Mouse (Mus musculus): ENCODE measurements around the gene Timm22.

Timm22 gene

DNA sequence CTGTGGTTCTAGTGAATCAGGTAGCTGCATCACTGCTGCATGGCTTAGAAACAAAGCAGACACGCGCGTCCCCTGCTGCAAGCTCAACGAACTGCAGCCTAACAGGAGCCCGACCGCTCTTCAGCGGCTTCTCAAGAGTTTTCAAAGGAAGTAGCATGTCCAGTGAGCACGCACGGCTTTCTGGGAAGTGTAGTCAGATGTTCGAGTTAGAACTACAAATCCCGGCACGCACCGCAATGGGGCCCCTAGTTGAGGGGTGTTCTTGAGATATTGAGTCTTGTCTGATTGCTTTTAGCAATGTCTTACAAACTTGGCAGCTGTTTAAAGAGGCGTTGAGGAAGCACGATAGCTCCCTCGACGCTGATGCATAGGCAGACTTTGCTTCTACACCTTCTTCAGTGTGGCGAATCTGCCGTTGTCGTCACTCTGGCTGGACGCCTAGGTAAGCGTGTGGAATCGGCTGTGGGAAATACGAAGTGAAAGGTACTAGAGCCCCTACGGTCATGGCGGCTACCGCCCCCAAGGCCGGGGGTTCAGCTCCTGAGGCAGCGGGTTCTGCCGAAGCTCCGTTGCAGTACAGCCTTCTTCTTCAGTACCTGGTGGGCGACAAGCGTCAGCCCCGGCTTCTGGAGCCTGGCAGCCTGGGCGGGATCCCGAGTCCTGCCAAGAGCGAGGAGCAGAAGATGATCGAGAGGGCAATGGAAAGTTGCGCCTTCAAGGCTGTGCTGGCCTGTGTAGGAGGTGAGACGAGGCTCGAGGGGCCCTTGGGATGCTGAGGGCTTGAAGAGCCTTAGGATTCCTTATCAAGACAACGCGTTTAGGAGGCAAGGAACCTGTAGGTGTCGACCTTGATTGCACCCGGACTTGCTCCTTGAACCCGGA lies at the start of gene Timm22:
Timm22 (plus strand) TSS at position 251 of the 882 bp plus-strand sequence.
- peak; percentile 98 for DNase-seq (ENCODE audit: low read depth, low spot score)

DNA sequence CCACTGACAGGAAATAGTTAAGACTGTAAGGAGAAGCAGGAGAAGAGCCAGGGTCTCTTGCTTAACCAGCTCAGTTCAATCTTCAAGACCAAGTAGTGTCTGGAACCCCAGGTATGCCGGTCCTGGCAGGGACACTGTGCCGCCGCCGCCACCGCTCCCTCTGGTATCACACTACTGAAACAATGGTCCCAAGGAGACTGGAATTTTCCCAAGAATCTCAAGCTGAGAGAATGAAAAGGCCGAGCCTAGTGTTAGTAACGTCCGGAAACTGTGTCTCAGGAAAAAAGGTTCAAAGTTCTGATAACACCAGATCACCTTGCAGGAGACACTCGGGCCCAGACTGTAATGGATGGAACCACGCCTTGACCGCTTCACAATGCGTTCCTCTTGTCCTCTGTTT lies 49.3 kb upstream of the Timm22 start:
- DNase-seq (ENCODE audit: low read depth, low spot score): peak; percentile 88

- DNase-seq (ENCODE audit: low read depth, low spot score): no peak
Measured at GRCm38 (mm10) chr11:76358628-76359320, 48.0 kb upstream of the Timm22 start.

GRCm38 (mm10) chr11:76360255-76360654 lies 46.5 kb upstream of the Timm22 start:
- peak; percentile 45 for DNase-seq (ENCODE audit: low read depth, low spot score)

DNA sequence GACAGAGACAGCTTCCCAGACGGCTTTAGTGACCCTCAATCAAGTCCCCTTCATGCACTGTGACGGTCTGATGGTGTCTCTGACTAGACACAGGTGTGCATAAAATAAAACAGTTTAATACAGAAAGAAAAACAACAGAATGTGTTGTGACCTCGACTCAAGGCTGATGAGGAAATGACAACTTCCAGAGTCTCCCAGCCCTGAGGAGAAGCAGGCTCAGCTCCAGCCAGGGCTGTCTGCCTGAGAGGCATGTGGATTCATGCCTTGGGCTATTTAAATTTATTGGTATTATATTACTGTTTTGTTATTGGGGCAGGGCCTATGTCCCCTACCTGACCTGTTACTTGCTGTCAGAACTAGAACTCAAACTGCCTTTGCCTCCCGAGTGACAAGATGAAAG lies 45.3 kb upstream of the Timm22 start:
- DNase-seq (ENCODE audit: low read depth, low spot score): no peak

GRCm38 (mm10) chr11:76363178-76363577 lies 43.6 kb upstream of the Timm22 start:
- no peak for DNase-seq (ENCODE audit: low read depth, low spot score)

DNA sequence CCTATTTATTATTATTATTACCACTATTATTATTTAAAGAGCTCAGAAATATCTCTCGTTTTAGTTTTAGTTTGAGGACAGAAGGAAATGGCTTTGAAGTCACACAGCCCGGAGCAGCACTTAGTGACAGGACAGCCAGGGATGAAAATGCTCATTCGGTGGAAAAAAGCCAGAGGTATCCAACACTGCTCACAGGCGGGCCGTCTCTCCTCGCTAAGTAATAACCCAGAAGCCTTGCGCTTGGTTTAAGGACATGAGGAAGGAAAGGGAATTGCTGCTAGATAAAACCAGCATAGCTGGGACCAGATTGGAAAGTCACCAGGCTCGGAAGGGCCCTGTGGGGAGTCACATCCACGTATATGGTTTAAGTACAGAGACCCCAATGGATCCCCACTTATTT lies 43.1 kb upstream of the Timm22 start:
- peak; percentile 46 for DNase-seq (ENCODE audit: low read depth, low spot score)

DNA sequence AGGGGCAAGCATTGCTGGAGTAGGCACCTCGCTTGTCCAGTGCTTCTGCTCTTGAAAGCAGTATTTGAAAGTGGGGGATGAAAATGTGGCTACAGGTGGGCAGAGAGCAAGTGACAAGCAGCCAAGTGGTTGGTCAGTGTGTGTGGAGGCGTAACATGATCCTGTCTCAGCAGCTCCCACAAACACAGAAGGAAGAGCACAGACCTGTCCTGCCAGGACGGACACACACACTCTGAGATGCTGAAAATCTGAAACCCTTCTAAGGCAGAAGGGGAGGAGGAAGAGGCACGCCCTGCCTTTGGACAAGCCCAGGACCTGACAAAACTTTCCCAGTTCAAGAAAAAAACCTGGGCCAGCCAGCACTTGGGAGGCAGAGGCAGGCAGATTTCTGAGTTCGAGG lies 42.7 kb upstream of the Timm22 start:
- DNase-seq (ENCODE audit: low read depth, low spot score): no peak

DNA sequence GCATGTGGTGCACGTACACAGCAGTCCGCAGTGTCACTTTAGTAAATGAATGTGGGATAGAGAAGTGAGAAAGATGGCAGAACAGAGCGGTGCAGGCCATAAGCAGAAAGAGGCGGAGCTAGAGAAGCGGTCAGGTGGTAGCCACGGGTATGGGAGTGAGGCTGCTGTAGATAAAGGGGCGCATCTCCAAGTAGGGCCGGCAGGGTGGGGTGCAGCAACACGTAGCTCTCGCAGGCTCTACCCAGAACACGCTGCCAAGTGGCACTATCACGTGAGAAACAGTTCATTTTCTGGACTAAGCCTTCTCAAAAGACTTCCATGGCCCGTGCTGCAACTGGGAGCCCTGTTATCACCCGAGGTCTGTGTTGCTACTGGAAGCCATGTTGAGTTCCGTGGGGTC lies 40.0 kb upstream of the Timm22 start:
- peak; percentile 51 for DNase-seq (ENCODE audit: low read depth, low spot score)

DNA sequence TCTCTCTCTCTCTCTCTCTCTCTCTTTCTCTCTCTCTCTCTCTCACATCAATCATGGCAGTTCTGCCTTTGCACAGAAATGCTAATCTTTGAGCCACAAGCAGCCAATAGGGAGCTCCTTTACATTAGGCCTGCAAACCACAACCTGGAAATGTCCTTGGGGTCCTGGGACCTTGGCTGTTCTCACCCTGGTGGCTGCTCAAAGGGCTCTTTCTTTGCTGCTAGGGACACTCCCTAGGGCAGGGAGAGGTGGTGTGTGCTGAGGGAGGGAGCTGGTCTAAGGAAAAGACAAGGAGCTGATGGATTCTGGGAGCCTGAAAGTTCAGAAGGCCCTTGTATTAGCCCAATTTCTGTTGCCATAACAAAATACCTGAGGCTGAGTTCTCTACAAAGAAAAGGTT lies 36.3 kb upstream of the Timm22 start:
- peak; percentile 75 for DNase-seq (ENCODE audit: low read depth, low spot score)

- no peak for DNase-seq (ENCODE audit: low read depth, low spot score)
Measured at GRCm38 (mm10) chr11:76372120-76372519, 34.6 kb upstream of the Timm22 start.

GRCm38 (mm10) chr11:76372534-76372933 lies 34.2 kb upstream of the Timm22 start:
- DNase-seq (ENCODE audit: low read depth, low spot score): no peak

DNA sequence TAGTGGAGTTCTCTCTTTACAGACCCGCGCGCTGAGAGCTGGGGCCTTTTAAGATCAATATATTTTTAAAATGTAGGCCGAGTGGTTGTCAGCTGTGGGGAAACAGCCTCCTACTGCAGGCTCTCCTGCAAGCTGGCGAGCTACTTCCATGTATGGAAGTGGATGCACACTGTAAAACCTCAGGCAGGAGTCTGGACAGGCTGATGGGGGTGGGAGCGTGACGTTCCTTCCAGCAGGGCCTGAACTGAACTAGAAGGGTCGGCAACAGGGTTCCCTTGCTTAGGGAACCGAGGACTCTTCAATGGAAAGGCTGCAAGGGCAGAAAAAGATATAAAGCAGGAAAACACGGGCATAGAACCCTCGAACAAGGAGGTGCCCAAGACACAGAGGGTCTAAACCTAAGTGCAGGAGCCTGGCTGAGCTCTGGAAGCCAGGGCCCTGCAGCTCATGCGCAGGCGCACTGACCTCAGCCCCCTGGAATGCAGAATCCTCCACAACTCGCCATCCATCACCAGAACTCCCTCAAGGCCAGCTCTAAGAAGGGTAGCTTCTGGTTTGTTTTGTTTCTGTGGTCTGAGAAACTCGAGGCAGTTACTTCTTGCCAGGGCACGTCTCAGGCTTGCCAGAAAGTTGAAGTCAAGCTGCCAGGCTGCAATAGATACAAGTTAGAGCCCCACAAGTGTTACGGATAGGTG lies 32.1 kb upstream of the Timm22 start:
- peak; percentile 87 for DNase-seq (ENCODE audit: low read depth, low spot score)

DNA sequence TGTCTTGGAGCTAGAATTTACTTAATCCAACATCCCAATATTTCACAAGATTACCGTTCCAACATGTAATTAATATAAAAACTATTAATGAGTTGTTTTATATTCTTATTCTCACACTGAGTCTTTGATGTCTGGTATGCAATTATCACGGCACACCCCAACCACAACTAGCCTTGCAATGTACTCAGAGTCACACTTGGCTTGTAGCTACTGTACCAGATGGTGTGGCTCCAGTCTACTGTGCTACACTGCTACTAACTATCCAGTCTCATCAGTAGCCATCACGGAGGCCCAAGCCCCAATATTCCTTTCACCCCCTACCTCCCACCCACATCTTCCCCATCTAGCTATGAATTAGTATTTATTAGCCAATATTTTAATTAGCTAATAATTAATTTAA lies 30.3 kb upstream of the Timm22 start:
- DNase-seq (ENCODE audit: low read depth, low spot score): no peak

- DNase-seq (ENCODE audit: low read depth, low spot score): no peak
Measured at GRCm38 (mm10) chr11:76379921-76380544, 26.7 kb upstream of the Timm22 start.

DNA sequence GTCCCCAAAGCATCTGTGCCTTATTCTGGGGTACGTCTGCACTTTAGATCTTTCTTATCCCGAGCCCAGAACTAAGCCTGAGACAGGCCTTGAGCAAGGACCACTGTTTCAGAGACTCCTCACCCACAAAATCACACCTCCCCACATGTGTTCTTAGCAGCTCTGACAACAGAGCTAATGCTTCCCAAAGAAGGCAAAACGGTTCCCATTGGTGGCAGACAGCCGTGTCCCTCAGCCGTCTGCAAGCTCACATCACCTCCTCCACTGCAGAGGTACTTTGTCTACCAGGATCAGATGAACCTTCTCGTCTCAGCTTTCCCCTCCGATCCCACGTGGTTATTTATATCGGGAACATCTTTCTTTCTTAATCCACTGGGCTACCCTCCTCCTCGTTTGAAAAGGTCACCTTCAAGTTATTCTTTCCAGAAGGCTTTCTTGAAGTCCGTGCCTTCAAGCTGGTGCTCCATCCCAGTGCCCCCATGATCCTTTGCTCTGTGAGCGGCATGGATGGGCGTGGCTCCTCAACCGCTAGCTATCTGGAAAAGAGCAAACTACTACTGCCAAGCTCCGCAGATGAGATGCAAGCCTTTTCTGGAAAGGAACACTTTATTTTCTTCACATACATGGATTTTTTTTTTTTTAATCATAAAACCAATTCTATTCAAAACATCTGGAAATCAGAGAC lies 25.4 kb upstream of the Timm22 start:
- peak; percentile 71 for DNase-seq (ENCODE audit: low read depth, low spot score)

DNA sequence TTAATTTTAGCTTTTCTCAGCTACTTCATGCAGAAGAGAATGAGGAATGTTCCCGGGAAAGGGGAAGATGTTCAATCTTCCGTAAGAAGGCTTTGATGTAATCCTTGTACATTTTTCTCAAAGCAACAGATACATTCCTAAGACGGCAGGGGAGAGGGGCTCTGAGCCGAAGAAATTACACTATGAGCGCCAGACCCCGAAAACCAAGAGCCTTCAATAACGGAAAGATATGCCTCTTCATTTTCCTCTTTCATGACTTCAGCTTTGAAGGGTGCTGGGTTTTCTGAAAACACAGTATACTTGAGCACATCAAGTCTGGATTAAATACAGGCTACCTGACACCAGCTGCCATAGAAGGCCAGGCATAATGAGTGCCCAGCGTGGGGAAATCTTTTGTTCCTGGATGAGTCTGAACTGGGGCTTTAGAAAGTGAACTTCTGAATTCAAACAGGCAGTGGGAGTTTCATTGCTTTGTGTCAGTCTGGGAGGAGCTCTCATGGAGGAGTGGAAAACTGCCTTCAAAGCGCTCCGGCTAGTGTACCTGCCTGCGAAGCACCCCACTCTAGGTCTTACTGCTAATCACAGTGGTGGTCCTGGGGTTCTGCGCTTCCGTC lies 23.9 kb upstream of the Timm22 start:
- DNase-seq (ENCODE audit: low read depth, low spot score): no peak

DNA sequence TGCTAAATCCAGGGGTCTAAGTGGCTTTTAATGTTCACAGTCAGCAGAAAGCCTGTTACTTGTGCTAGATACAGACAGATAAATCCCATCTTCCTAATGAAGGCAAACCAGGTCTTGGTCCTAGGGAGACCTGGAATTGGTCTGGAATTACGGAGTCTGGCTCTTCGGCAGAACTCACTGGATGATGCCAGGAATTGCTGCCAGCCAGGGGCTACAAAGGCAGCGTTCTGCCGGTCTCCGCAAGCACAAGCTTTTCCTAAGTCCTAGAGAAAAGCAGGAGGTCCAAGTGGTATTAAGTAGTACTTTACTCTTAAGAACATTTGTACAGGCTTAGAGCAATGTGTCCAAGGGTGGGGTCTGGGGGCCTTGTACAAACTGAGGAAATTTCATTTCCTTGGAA lies 22.4 kb upstream of the Timm22 start:
- DNase-seq (ENCODE audit: low read depth, low spot score): no peak

DNA sequence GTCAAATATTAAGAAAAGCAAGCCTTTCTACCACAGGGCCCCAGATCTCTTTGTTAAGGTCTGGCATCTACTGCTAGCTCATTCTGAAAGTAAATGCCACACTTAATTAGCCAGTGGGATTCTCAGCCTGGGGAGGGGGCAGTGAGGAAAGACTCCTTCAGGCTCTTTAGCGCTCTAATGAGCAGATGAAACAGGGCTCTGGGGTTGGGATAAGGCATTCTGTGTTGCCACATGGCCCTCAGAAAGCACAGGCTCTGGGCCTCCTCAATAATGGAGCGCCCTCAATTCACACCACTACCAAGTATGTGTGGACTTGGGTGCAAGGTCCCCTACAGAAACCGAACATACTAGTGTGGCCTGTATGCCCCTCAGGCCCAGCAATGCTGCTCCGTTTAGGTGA lies 21.7 kb upstream of the Timm22 start:
- DNase-seq (ENCODE audit: low read depth, low spot score): no peak

DNA sequence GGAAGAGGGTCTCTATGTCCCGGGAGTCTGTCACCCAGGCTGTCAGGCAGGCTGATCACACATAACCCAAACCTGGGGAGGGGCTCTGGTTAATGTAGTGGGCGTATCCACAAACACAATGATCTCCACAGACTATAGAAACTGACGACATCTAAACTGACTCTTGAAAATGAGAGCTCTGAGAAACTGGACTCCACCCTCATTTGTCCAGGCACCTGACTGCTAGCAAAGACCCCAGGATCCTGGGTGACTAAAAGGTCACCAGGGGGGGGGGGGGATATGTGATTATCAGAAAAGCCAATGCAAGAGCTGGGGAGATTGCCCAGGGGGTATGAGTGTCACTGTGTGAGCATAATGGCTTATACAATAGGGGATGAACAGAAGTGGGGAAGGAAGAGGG lies 21.0 kb upstream of the Timm22 start:
- no peak for DNase-seq (ENCODE audit: low read depth, low spot score)

- peak; percentile 80 for DNase-seq (ENCODE audit: low read depth, low spot score)
Measured at GRCm38 (mm10) chr11:76387097-76387496, 19.7 kb upstream of the Timm22 start.
